Mouse (Mus musculus) neural tube, embryonic 15.5 days (tissue): ENCODE measurements around the gene Mlec. TPM values are rescaled to one million over a fixed set of nuclear protein-coding genes. Genes with fewer than 3 reads are reported as not detected.
A peak's percentile ranks its signal among the peaks of the same experiment; 100 is the strongest.

Source experiments
- ATAC-seq: fragments of 200-750 bp; cut with Nextera tagmentation; 2 replicates; pipeline ENCODE4 v1.8.0; 2017; ENCODE audit warnings: mild to moderate bottlenecking, moderate TSS enrichment, moderate library complexity; ENCODE audit not compliant: low FRiP score
- H3K27ac ChIP-seq: fragments of 300-500 bp; sonication (generic); replicated peaks from 2 replicates; pipeline ENCODE4 v1.5.1; 2015; ENCODE audit warnings: mild to moderate bottlenecking, inconsistent platforms
- H3K27me3 ChIP-seq: fragments of 300-500 bp; sonication (generic); replicated peaks from 2 replicates; pipeline ENCODE4 v1.6.1; 2015; ENCODE audit warnings: inconsistent platforms
- H3K36me3 ChIP-seq: fragments of 300-500 bp; sonication (generic); 2 replicates; pipeline ENCODE4 v1.6.1; 2015; ENCODE audit warnings: inconsistent platforms
- H3K4me1 ChIP-seq: fragments of 300-500 bp; sonication (generic); 2 replicates; pipeline ENCODE4 v1.6.1; 2015; ENCODE audit warnings: inconsistent platforms
- H3K4me2 ChIP-seq: fragments of 300-500 bp; sonication (generic); 2 replicates; pipeline ENCODE4 v1.6.1; 2015; ENCODE audit warnings: inconsistent platforms, mild to moderate bottlenecking, moderate library complexity
- H3K4me3 ChIP-seq: fragments of 300-500 bp; sonication (generic); replicated peaks from 2 replicates; pipeline ENCODE4 v1.5.1; 2015; ENCODE audit warnings: mild to moderate bottlenecking, inconsistent platforms
- H3K9ac ChIP-seq: fragments of 300-500 bp; sonication (generic); replicated peaks from 2 replicates; pipeline ENCODE4 v1.6.1; 2015; ENCODE audit warnings: mild to moderate bottlenecking, inconsistent platforms
- H3K9me3 ChIP-seq: fragments of 300-500 bp; sonication (generic); replicated peaks from 2 replicates; pipeline ENCODE4 v1.6.1; 2016; ENCODE audit warnings: inconsistent platforms
- WGBS: fragments of 180-500 bp; shearing (Covaris S2); methylation state at CpG from one replicate; pipeline ENCODE4 v1.1.7; 2015; ENCODE audit warnings: mixed read lengths; 5-methylcytosine and 5-hydroxymethylcytosine counted together
- polyA plus RNA-seq: library from polyadenylated mRNA; unstranded; fragments of >200 nt; fragmentation: Nextera tagmentation; extraction: Ambion mirVana; gene quantifications from 2 replicates; pipeline ENCODE4 v1.2.1, GENCODE M21; 2015

Mlec gene
- polyA plus RNA-seq, 1 experiment from 2014 or later, result 34.3 TPM

- peaks cover 75% of the 10 kb centered on the region for H3K4me1 ChIP-seq
- H3K4me3 ChIP-seq, result no peak overlapping the region
- no peak for ATAC-seq
- peaks cover 5% of the 10 kb centered on the region; the same call in 1 of the 2 replicates for H3K27me3 ChIP-seq
- no peaks in the 10 kb centered on the region for H3K9me3 ChIP-seq
- 77% methylated on average over 12 of the region's 12 CpGs for WGBS
- H3K36me3 ChIP-seq, result no peaks in the 10 kb centered on the region
- H3K4me2 ChIP-seq, result peak overlapping the region; percentile 9; the same call in 1 of the 2 replicates
- H3K9ac ChIP-seq, result no peak overlapping the region
- H3K27ac ChIP-seq, result no peak overlapping the region
Measured at GRCm38 (mm10) chr5:115190081-115190480, 32.1 kb upstream of the Mlec start.

- H3K4me1 ChIP-seq, result peaks cover 80% of the 10 kb centered on the region
- H3K4me2 ChIP-seq, result no peak overlapping the region
- no peak overlapping the region for H3K4me3 ChIP-seq
- peaks cover 5% of the 10 kb centered on the region; the same call in 1 of the 2 replicates for H3K27me3 ChIP-seq
- no peak overlapping the region for H3K27ac ChIP-seq
- no peaks in the 10 kb centered on the region for H3K36me3 ChIP-seq
- 48% methylated on average over 5 of the region's 5 CpGs for WGBS
- ATAC-seq, result no peak
- no peaks in the 10 kb centered on the region for H3K9me3 ChIP-seq
- no peak overlapping the region for H3K9ac ChIP-seq
Measured at GRCm38 (mm10) chr5:115188824-115189223, 30.8 kb upstream of the Mlec start.

DNA sequence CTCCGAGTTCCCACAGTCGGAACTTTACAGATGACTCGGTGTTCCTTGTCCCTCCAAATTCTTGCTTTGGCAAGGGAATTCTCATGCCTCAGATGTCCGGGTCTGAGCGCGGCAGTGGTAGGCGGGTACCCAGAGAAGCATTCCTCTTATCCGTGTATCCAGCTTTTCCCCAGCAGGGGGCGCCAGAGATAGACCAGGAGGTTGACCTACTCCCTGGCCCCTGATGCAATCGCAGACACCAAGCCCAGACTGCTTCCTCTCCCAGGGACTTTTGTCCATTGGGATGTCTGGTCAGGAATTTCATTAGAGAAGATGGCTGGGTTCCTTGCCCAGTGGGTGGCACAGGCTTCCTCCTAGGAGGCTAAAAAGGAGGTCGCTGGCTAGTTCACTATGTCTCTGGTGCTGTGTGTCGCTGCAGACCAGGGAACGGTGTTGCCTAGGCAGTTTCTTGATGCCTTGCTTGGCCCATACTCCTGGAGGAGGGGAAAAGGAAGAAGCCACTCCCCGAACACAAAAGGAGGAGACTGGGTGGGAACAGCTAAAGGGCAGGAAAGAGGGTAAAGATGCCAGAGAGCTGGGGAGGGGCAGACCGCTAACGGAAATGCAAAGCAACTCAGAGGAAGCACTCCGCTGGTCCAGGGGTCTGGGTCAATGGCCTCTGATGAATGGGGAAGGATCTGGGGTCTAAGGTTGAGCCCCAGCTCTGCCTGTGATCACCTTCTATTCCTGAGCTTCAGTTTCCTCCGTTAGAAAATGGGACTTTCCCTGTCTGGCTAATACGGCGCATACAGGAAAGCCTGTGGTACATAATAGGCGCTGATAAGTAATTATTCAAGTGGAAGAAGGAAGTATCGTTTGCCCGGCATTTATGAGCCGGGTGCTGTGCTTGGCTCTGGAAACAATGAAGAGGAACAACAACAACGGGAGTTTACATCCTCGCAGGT, 29.5 kb upstream of the Mlec start:
- Histone ChIP-seq H3K27me3 (peaks cover 5% of the 10 kb centered on the region; the same call in 1 of the 2 replicates), H3K4me2 (peak overlapping the region; percentile 45), H3K27ac (peak overlapping the region; percentile 70), H3K9ac (0 out of 2 replicates have a peak overlapping the region, but pooled peaks have one; percentile 5), H3K4me3 (0 out of 2 replicates have a peak overlapping the region, but pooled peaks have one; percentile 12), H3K36me3 (no peaks in the 10 kb centered on the region), H3K9me3 (no peaks in the 10 kb centered on the region), H3K4me1 (peaks cover 81% of the 10 kb centered on the region)
- ATAC-seq, result peak; percentile 77
- 11% methylated on average over 26 of the region's 26 CpGs for WGBS

GRCm38 (mm10) chr5:115186371-115187073, 28.5 kb upstream of the Mlec start:
- Histone ChIP-seq H3K9ac (peak overlapping the region; percentile 26; the same call in 1 of the 2 replicates), H3K4me3 (0 out of 2 replicates have a peak overlapping the region, but pooled peaks have one; percentile 12), H3K36me3 (no peaks in the 10 kb centered on the region), H3K4me2 (peak overlapping the region; percentile 45), H3K4me1 (peaks cover 75% of the 10 kb centered on the region), H3K27me3 (peaks cover 5% of the 10 kb centered on the region; the same call in 1 of the 2 replicates), H3K9me3 (no peaks in the 10 kb centered on the region), H3K27ac (peak overlapping the region; percentile 70)
- WGBS, result 21% methylated on average over 17 of the region's 17 CpGs
- peak; percentile 55; the same call in 1 of the 2 replicates for ATAC-seq

GRCm38 (mm10) chr5:115184726-115185125, 26.7 kb upstream of the Mlec start:
- peaks cover 61% of the 10 kb centered on the region for H3K4me1 ChIP-seq
- H3K27me3 ChIP-seq, result peaks cover under 1% of the 10 kb centered on the region; the same call in 1 of the 2 replicates
- WGBS, result 33% methylated on average over 15 of the region's 15 CpGs
- peak overlapping the region; percentile 50 for H3K4me2 ChIP-seq
- peak overlapping the region; percentile 41; the same call in 1 of the 2 replicates for H3K27ac ChIP-seq
- H3K9ac ChIP-seq, result no peak overlapping the region
- no peaks in the 10 kb centered on the region for H3K9me3 ChIP-seq
- ATAC-seq, result no peak
- H3K4me3 ChIP-seq, result peak overlapping the region; percentile 24
- H3K36me3 ChIP-seq, result no peaks in the 10 kb centered on the region

DNA sequence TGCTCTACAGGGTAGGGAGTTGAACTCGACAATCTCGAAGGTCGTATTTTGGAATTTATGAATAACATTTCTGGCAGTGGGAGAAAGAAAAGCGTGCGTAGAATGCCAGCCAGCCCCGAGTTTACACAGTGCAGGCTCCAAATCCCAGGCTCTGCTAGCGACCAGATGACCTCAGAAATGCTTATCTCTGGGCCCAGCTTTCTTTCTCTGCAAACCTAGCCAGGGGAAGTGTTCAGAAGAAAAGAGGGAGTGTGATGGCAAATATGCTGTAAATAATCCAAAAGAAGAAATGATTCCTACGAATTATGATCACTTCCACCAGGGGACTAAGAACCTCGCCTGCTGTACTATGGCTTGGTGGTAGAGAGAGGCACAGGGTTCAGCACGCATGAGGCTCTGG, 25.5 kb upstream of the Mlec start:
- no peak for ATAC-seq
- no peaks in the 10 kb centered on the region for H3K27me3 ChIP-seq
- no peak overlapping the region for H3K27ac ChIP-seq
- WGBS, result 83% methylated on average over 10 of the region's 10 CpGs
- H3K4me2 ChIP-seq, result no peak overlapping the region
- no peak overlapping the region for H3K4me3 ChIP-seq
- H3K4me1 ChIP-seq, result peaks cover 58% of the 10 kb centered on the region
- no peaks in the 10 kb centered on the region for H3K9me3 ChIP-seq
- H3K36me3 ChIP-seq, result no peaks in the 10 kb centered on the region
- no peak overlapping the region for H3K9ac ChIP-seq

DNA sequence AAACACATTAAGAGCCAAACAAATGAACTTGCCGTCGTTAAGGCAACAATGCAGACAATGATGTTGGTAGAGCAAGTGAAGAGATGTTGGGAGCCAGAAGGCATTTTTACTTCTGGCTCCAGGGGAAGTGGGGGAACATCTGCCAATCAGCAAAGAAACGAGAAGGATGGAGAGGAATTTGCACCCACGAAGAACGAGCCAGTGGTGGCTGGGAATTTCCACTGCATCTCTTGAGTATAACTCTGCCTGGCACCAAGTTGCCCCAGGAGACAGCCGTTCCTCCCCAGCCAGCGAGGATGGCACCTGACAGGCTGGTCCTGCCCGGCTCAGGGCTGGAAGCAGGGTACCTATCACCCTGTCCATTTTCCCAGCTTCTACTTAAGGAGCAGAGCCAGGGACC, 24.9 kb upstream of the Mlec start:
- H3K27ac ChIP-seq, result no peak overlapping the region
- no peak overlapping the region for H3K4me3 ChIP-seq
- peaks cover 55% of the 10 kb centered on the region for H3K4me1 ChIP-seq
- H3K27me3 ChIP-seq, result no peaks in the 10 kb centered on the region
- no peaks in the 10 kb centered on the region for H3K36me3 ChIP-seq
- no peak overlapping the region for H3K9ac ChIP-seq
- WGBS, result 53% methylated on average over 8 of the region's 8 CpGs
- H3K4me2 ChIP-seq, result no peak overlapping the region
- H3K9me3 ChIP-seq, result no peaks in the 10 kb centered on the region
- no peak for ATAC-seq

- Histone ChIP-seq H3K9ac (no peak overlapping the region), H3K27ac (no peak overlapping the region), H3K27me3 (no peaks in the 10 kb centered on the region), H3K36me3 (no peaks in the 10 kb centered on the region), H3K4me2 (no peak overlapping the region), H3K4me3 (no peak overlapping the region), H3K4me1 (peaks cover 40% of the 10 kb centered on the region), H3K9me3 (no peaks in the 10 kb centered on the region)
- 76% methylated on average over 13 of the region's 13 CpGs for WGBS
- no peak for ATAC-seq
Measured at GRCm38 (mm10) chr5:115181248-115181940, 23.4 kb upstream of the Mlec start.

DNA sequence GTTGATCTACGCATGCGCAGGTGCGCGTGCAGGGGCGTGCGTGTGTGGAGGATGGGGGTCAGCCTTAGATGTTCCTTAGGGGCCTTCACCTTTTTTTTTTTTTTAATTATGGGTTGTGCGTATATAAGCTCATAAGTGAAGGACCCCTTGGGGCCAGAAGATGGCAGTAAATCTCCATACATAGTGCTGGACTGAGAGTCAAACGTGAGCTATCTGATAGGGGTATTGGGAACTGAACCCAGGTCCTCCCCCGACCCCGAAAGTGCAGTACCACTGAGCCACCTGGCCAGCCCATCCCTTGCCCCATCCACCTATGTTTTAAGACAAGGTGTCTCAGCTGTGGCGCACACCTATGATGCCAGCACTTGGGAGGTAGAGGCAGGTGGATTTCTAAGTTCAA, 21.6 kb upstream of the Mlec start:
- Histone ChIP-seq H3K36me3 (no peaks in the 10 kb centered on the region), H3K27me3 (no peaks in the 10 kb centered on the region), H3K9me3 (no peaks in the 10 kb centered on the region), H3K9ac (no peak overlapping the region), H3K4me1 (peaks cover 22% of the 10 kb centered on the region), H3K4me2 (no peak overlapping the region), H3K4me3 (no peak overlapping the region), H3K27ac (no peak overlapping the region)
- WGBS, result 92% methylated on average over 11 of the region's 11 CpGs
- no peak for ATAC-seq

- H3K4me2 ChIP-seq, result no peak overlapping the region
- H3K4me3 ChIP-seq, result no peak overlapping the region
- no peak overlapping the region for H3K27ac ChIP-seq
- H3K27me3 ChIP-seq, result no peaks in the 10 kb centered on the region
- ATAC-seq, result no peak
- no peaks in the 10 kb centered on the region; the same call in 1 of the 2 replicates for H3K36me3 ChIP-seq
- H3K4me1 ChIP-seq, result peaks cover 7% of the 10 kb centered on the region
- no peak overlapping the region for H3K9ac ChIP-seq
- no peaks in the 10 kb centered on the region for H3K9me3 ChIP-seq
- WGBS, result 77% methylated on average over 6 of the region's 6 CpGs
Measured at GRCm38 (mm10) chr5:115177866-115178265, 19.9 kb upstream of the Mlec start.

GRCm38 (mm10) chr5:115174554-115174953, 16.6 kb upstream of the Mlec start:
- 100% methylated on average over 1 of the region's 1 CpGs for WGBS
- peaks cover 8% of the 10 kb centered on the region for H3K36me3 ChIP-seq

More at GRCm38 (mm10) chr5:115174554-115174953, 16.6 kb upstream of the Mlec start:
- Histone ChIP-seq H3K9ac (no peak overlapping the region), H3K9me3 (no peaks in the 10 kb centered on the region), H3K27ac (no peak overlapping the region), H3K4me3 (no peak overlapping the region), H3K4me1 (no peaks in the 10 kb centered on the region), H3K4me2 (no peak overlapping the region), H3K27me3 (no peaks in the 10 kb centered on the region)
- no peak for ATAC-seq
